In genomic region chr10:63336901-63337300, GRCm38 (mm10) we compare ENCODE assay signal across 7 mouse cellular contexts. TPM values are rescaled to one million over a fixed set of nuclear protein-coding genes. Genes with fewer than 3 reads are reported as not detected.
DNase-seq lines count a peak whose midpoint lies in the region; ATAC-seq and TF ChIP-seq lines count a peak whose summit lies in the region.

No protein-coding gene starts in this region.

- peak overlapping the region; percentile 54 for H3K4me2 ChIP-seq in CH12.LX (ENCODE audit: insufficient read depth, low read depth, poor library complexity, severe bottlenecking)
- H3K4me2 ChIP-seq in hindbrain, embryonic 11.5 days (replicated peaks; ENCODE audit: low read depth, low read length) = peak overlapping the region; percentile 88
- peak overlapping the region; percentile 73 for H3K4me2 ChIP-seq in limb, embryonic 14.5 days (replicated peaks; ENCODE audit: low read depth, low read length, severe bottlenecking)
- H3K4me2 ChIP-seq in stomach, postnatal 0 days (replicated peaks; ENCODE audit: low read depth) = peak overlapping the region; percentile 81

- H3K9me3 ChIP-seq in CH12.LX (replicated peaks; ENCODE audit: low read length) = peaks cover 3% of the 10 kb centered on the region
- H3K9me3 ChIP-seq in ES-E14 (ENCODE audit: control insufficient read depth, insufficient read depth, low read depth, low read length) = no peaks in the 10 kb centered on the region
- H3K9me3 ChIP-seq in hindbrain, embryonic 11.5 days (ENCODE audit: control insufficient read depth, low read length) = no peaks in the 10 kb centered on the region
- H3K9me3 ChIP-seq in limb, embryonic 14.5 days (ENCODE audit: control insufficient read depth, low read length) = no peaks in the 10 kb centered on the region
- no peaks in the 10 kb centered on the region for H3K9me3 ChIP-seq in stomach, postnatal 0 days (ENCODE audit: control insufficient read depth, low read length)

- in situ Hi-C loops in CH12.LX (cut with MboI; ENCODE audit: low pct_ligation_motif_present, low pct_unique_long_range_greater_than_20kb, low sequenced_read_pairs) = no loop called here
- in situ Hi-C loops in ES-E14 (cut with MboI; ENCODE audit: low sequenced_read_pairs in 2 of 2, unreplicated experiment in 2 of 2) = no loop called here

- DNase-seq in CH12.LX (ENCODE audit: extremely low read depth) = no peak
- DNase-seq in ES-E14 (ENCODE audit: low read depth, low spot score) = no peak
- DNase-seq in hindbrain, embryonic 11.5 days (ENCODE audit: low spot score) = no peak
- no peak for DNase-seq in limb, embryonic 14.5 days (ENCODE audit: low spot score)
- DNase-seq in stomach, postnatal 0 days (ENCODE audit: low spot score) = no peak
- DNase-seq in right cerebral cortex, postnatal 25 days = no peak
- no peak for DNase-seq in testis, postnatal 14 days (ENCODE audit: low spot score)

- H3K27ac ChIP-seq in CH12.LX (ENCODE audit: insufficient read depth, low read depth) = no peak overlapping the region
- no peak overlapping the region for H3K27ac ChIP-seq in ES-E14 (ENCODE audit: insufficient read depth, low read depth, low read length, poor library complexity, severe bottlenecking)
- no peak overlapping the region for H3K27ac ChIP-seq in hindbrain, embryonic 11.5 days (ENCODE audit: low read depth, low read length)
- H3K27ac ChIP-seq in limb, embryonic 14.5 days (replicated peaks; ENCODE audit: low read depth, low read length) = no peak overlapping the region
- no peak overlapping the region for H3K27ac ChIP-seq in stomach, postnatal 0 days (replicated peaks)

- H3K27me3 ChIP-seq in CH12.LX (replicated peaks) = peaks cover 4% of the 10 kb centered on the region
- no peaks in the 10 kb centered on the region for H3K27me3 ChIP-seq in hindbrain, embryonic 11.5 days (ENCODE audit: control insufficient read depth, insufficient read depth, low read length)
- H3K27me3 ChIP-seq in limb, embryonic 14.5 days (ENCODE audit: control insufficient read depth, insufficient read depth, low read length) = no peaks in the 10 kb centered on the region
- H3K27me3 ChIP-seq in stomach, postnatal 0 days (ENCODE audit: control insufficient read depth, insufficient read depth, low read length) = no peaks in the 10 kb centered on the region

- dilution Hi-C loops in CH12.LX (cut with MboI; ENCODE audit: extremely low pct_ligation_motif_present, extremely low pct_unique_long_range_greater_than_20kb, low sequenced_read_pairs) = no loop called here

- H3K9ac ChIP-seq in CH12.LX (ENCODE audit: insufficient read depth, low read depth) = peak overlapping the region; percentile 97
- peak overlapping the region; percentile 62 for H3K9ac ChIP-seq in ES-E14 (ENCODE audit: insufficient read depth, low read depth, low read length, poor library complexity, severe bottlenecking)
- no peak overlapping the region; the same call in 1 of the 2 replicates for H3K9ac ChIP-seq in hindbrain, embryonic 11.5 days (ENCODE audit: low read depth, low read length)
- peak overlapping the region; percentile 94 for H3K9ac ChIP-seq in limb, embryonic 14.5 days (ENCODE audit: low read depth, low read length, severe bottlenecking)
- H3K9ac ChIP-seq in stomach, postnatal 0 days (ENCODE audit: low read length) = no peak overlapping the region; the same call in 1 of the 2 replicates

- peak overlapping the region in 2 of 3 experiments; percentile 4 to 95 for H3K4me3 ChIP-seq in CH12.LX (replicated peaks in 1 of 3; ENCODE audit: low read depth in 2 of 3, low read length in 2 of 3, poor library complexity in 1 of 3)
- peak overlapping the region; percentile 96 for H3K4me3 ChIP-seq in ES-E14 (ENCODE audit: insufficient read depth in 1 of 2, low read depth in 1 of 2, low read length in 2 of 2, poor library complexity in 1 of 2, severe bottlenecking in 1 of 2)
- peak overlapping the region; percentile 68 for H3K4me3 ChIP-seq in hindbrain, embryonic 11.5 days (ENCODE audit: low read depth, low read length)
- H3K4me3 ChIP-seq in limb, embryonic 14.5 days (replicated peaks; ENCODE audit: low read length) = peak overlapping the region; percentile 74
- 0 out of 2 replicates have a peak overlapping the region, but pooled peaks have one; percentile 12 for H3K4me3 ChIP-seq in stomach, postnatal 0 days (ENCODE audit: low read depth, low read length)

- no peak for TF ChIP-seq EP300 in CH12.LX (IDR thresholded peaks at IDR 0.05; ENCODE audit: low read length)
- TF ChIP-seq EP300 in stomach, postnatal 0 days (optimal IDR thresholded peaks at IDR 0.05) = no peak

- H3K4me1 ChIP-seq in CH12.LX (ENCODE audit: control insufficient read depth in 1 of 2, insufficient read depth in 2 of 2) = peaks cover 3 to 18% of the 10 kb centered on the region in 2 experiments; a peak in 3 of 4 replicates
- H3K4me1 ChIP-seq in ES-E14 (ENCODE audit: control insufficient read depth in 2 of 2, insufficient read depth in 2 of 2, low read length in 2 of 2, poor library complexity in 1 of 2) = peaks cover 3 to 5% of the 10 kb centered on the region in 2 experiments; a peak in 2 of 4 replicates
- peaks cover 5% of the 10 kb centered on the region for H3K4me1 ChIP-seq in hindbrain, embryonic 11.5 days (replicated peaks; ENCODE audit: control insufficient read depth, insufficient read depth, low read length)
- H3K4me1 ChIP-seq in limb, embryonic 14.5 days (ENCODE audit: control insufficient read depth, insufficient read depth, low read length) = peaks cover 20% of the 10 kb centered on the region
- H3K4me1 ChIP-seq in stomach, postnatal 0 days (replicated peaks; ENCODE audit: control insufficient read depth, insufficient read depth) = peaks cover 12% of the 10 kb centered on the region

- peaks cover 17 to 41% of the 10 kb centered on the region in 2 experiments for H3K36me3 ChIP-seq in CH12.LX (replicated peaks in 1 of 2; ENCODE audit: control insufficient read depth in 1 of 2, insufficient read depth in 1 of 2, low read length in 1 of 2)
- peaks cover 21% of the 10 kb centered on the region for H3K36me3 ChIP-seq in ES-E14 (ENCODE audit: control insufficient read depth, insufficient read depth, low read length, poor library complexity, severe bottlenecking)
- H3K36me3 ChIP-seq in hindbrain, embryonic 11.5 days (ENCODE audit: control insufficient read depth, insufficient read depth, low read length) = no peaks in the 10 kb centered on the region; the same call in 1 of the 2 replicates
- peaks cover 28% of the 10 kb centered on the region for H3K36me3 ChIP-seq in limb, embryonic 14.5 days (ENCODE audit: control insufficient read depth, insufficient read depth, low read length)
- peaks cover 4% of the 10 kb centered on the region; the same call in 1 of the 2 replicates for H3K36me3 ChIP-seq in stomach, postnatal 0 days (ENCODE audit: control insufficient read depth, insufficient read depth, low read length)

- no peak for TF ChIP-seq POLR2A in CH12.LX (IDR thresholded peaks at IDR 0.05; ENCODE audit: low read depth, low read length)
- TF ChIP-seq POLR2A in limb, embryonic 14.5 days (IDR thresholded peaks at IDR 0.05; ENCODE audit: borderline replicate concordance, extremely low read depth, insufficient read depth, insufficient read length) = no peak

- TF ChIP-seq CTCF in CH12.LX (conservative IDR thresholded peaks at IDR 0.05 in 1 of 2, IDR thresholded peaks at IDR 0.05 in 1 of 2; ENCODE audit: low read depth in 2 of 2, low read length in 2 of 2) = no peak
- TF ChIP-seq CTCF in stomach, postnatal 0 days (IDR thresholded peaks at IDR 0.05; ENCODE audit: low read depth) = no peak

- 62% methylated on average over 13 of the region's 13 CpGs for WGBS in hindbrain, embryonic 11.5 days
- WGBS in limb, embryonic 14.5 days = 47% methylated on average over 13 of the region's 13 CpGs
- 60% methylated on average over 13 of the region's 13 CpGs for WGBS in stomach, postnatal 0 days

- no peak for ATAC-seq in hindbrain, embryonic 11.5 days (ENCODE audit: low FRiP score)
- no peak for ATAC-seq in limb, embryonic 14.5 days (ENCODE audit: low FRiP score, low read depth)
- no peak for ATAC-seq in stomach, postnatal 0 days (ENCODE audit: low FRiP score, low TSS enrichment)

- no peak for TF ChIP-seq RAD21 in CH12.LX (IDR thresholded peaks at IDR 0.05; ENCODE audit: low read depth, low read length)

- H3K79me2 ChIP-seq in CH12.LX (replicated peaks; ENCODE audit: control insufficient read depth, extremely low read depth, insufficient read depth, poor library complexity, severe bottlenecking) = peaks cover 25% of the 10 kb centered on the region

TF ChIP-seq in CH12.LX, 34 proteins besides CTCF, POLR2A, EP300 and RAD21 (continues in another document):
- TF ChIP-seq SIN3A (IDR thresholded peaks at IDR 0.05; ENCODE audit: low read length) (peak; percentile 48; the same call in 1 of the 2 replicates), MXI1 (IDR thresholded peaks at IDR 0.05; ENCODE audit: low read depth, low read length) (0 out of 2 replicates have a peak, but pooled peaks have one; percentile 36), TBP (conservative IDR thresholded peaks at IDR 0.05; ENCODE audit: low read depth, low read length) (no peak), RCOR1 (conservative IDR thresholded peaks at IDR 0.05; ENCODE audit: low read depth, low read length) (no peak)

TF ChIP-seq in ES-E14, 5 proteins besides CTCF, POLR2A, EP300 and RAD21:
- TF ChIP-seq CHD2 (IDR thresholded peaks at IDR 0.05; ENCODE audit: low read depth, low read length) = no peak

RNA-seq across cellular contexts. Expression of gene Sirt1, which starts 44.6 kb away (rescaled TPM):
- total RNA-seq in CH12.LX (2012; rRNA removed) (11.5 and 15.6 TPM in 2 replicates), CH12.LX (2014; rRNA removed) (24.7 and 28.9 TPM in 2 replicates), ES-E14 (2012; rRNA removed) (27.1 and 34.5 TPM in 2 replicates)
- polyA plus RNA-seq in CH12.LX (2012; ENCODE audit: insufficient read length, low read depth) = 15.7 and 17.4 TPM in 2 replicates
- 8.4 and 11.2 TPM in 2 replicates for polyA plus RNA-seq in hindbrain, embryonic 11.5 days (2014; fragmentation: Nextera tagmentation; extraction: Ambion mirVana)
- polyA plus RNA-seq in limb, embryonic 14.5 days (2012; rRNA removed) = 17.0 and 19.4 TPM in 2 replicates
- polyA plus RNA-seq in limb, embryonic 14.5 days (2014; fragmentation: Nextera tagmentation; extraction: Ambion mirVana) = 9.6 and 11.3 TPM in 2 replicates
- 2.9 and 3.2 TPM in 2 replicates for polyA plus RNA-seq in stomach, postnatal 0 days (2015; fragmentation: Nextera tagmentation; extraction: Ambion mirVana)

RNA-seq across cellular contexts. Expression of gene Dnajc12, which starts 45.3 kb away (rescaled TPM):
- total RNA-seq in CH12.LX (2012; rRNA removed) (3.7 and 3.8 TPM in 2 replicates), CH12.LX (2014; rRNA removed) (0.83 and 2.4 TPM in 2 replicates), ES-E14 (2012; rRNA removed) (4.7 and 8.4 TPM in 2 replicates)
- 1.3 and 1.5 TPM in 2 replicates for polyA plus RNA-seq in CH12.LX (2012; ENCODE audit: insufficient read length, low read depth)
- polyA plus RNA-seq in hindbrain, embryonic 11.5 days (2014; fragmentation: Nextera tagmentation; extraction: Ambion mirVana) = 12.5 and 19.6 TPM in 2 replicates
- 4.0 and 9.1 TPM in 2 replicates for polyA plus RNA-seq in limb, embryonic 14.5 days (2012; rRNA removed)
- polyA plus RNA-seq in limb, embryonic 14.5 days (2014; fragmentation: Nextera tagmentation; extraction: Ambion mirVana) = 9.2 and 11.0 TPM in 2 replicates
- polyA plus RNA-seq in stomach, postnatal 0 days (2015; fragmentation: Nextera tagmentation; extraction: Ambion mirVana) = 10.2 and 11.0 TPM in 2 replicates

Comparison
In these comparisons a context has a peak if more than half of its experiments do, and no peak if none do; other contexts are left out.
1. H3K4me3 ChIP-seq: peak in every context shown above with its lines; median percentile 96 in ES-E14; 74 in limb, embryonic 14.5 days; 68 in hindbrain, embryonic 11.5 days; 50 in CH12.LX; 12 in stomach, postnatal 0 days.
2. H3K9ac ChIP-seq: peak in CH12.LX (single experiment), ES-E14 (single experiment) and limb, embryonic 14.5 days (single experiment); none in hindbrain, embryonic 11.5 days (single experiment) and stomach, postnatal 0 days (single experiment).
3. Peak in every context shown above with its lines, with median percentiles within 50 percentile points of each other: H3K4me2 ChIP-seq.